Mouse (Mus musculus) myocyte (in vitro differentiated cells): ENCODE results near the gene Coq8a. TPM values are rescaled to one million over a fixed set of nuclear protein-coding genes. Genes with fewer than 3 reads are reported as not detected.

Source experiments
- H3K27me3 ChIP-seq: one replicate; pipeline ENCODE4 v1.6.1; 2011; ENCODE audit not compliant: control insufficient read depth, insufficient read depth, insufficient read length
- H3K36me3 ChIP-seq: one replicate; pipeline ENCODE4 v1.6.1; 2011; ENCODE audit not compliant: control insufficient read depth, insufficient read depth
- H3K4me2 ChIP-seq: one replicate; pipeline ENCODE4 v1.6.1; 2011; ENCODE audit warnings: low read depth, control low read depth
- H3K4me3 ChIP-seq: one replicate; pipeline ENCODE4 v1.5.1; 2011; ENCODE audit warnings: mild to moderate bottlenecking, control low read depth, moderate library complexity
- H3K79me2 ChIP-seq: one replicate; pipeline ENCODE4 v1.6.1; 2011; ENCODE audit not compliant: control insufficient read depth, insufficient read depth
- H3ac ChIP-seq: one replicate; pipeline ENCODE4 v1.6.1; 2011; ENCODE audit not compliant: control insufficient read depth, insufficient read length
- CEBPB ChIP-seq: IDR thresholded peaks from 2 replicates; pipeline ENCODE4 v1.6.1; 2011; ENCODE audit warnings: mild to moderate bottlenecking, moderate library complexity; ENCODE audit not compliant: poor library complexity, insufficient read depth, severe bottlenecking
- E2F4 ChIP-seq: IDR thresholded peaks from one replicate; pipeline ENCODE4 v1.6.1; 2011; ENCODE audit warnings: mild to moderate bottlenecking, control low read depth, moderate library complexity; ENCODE audit not compliant: insufficient read depth
- MAX ChIP-seq: IDR thresholded peaks from one replicate; pipeline ENCODE4 v1.6.1; 2011; ENCODE audit warnings: low read depth, mild to moderate bottlenecking, control low read depth
- MYOD1 ChIP-seq, 3 experiments: IDR thresholded peaks; one replicate each; pipeline ENCODE4 v1.6.1; 2011; ENCODE audit warnings: control low read depth in 2 of 3, low read depth in 2 of 3, mild to moderate bottlenecking in 2 of 3, moderate library complexity in 1 of 3; ENCODE audit not compliant: insufficient read length in 2 of 3, control insufficient read depth in 1 of 3
- MYOG ChIP-seq, 3 experiments: IDR thresholded peaks; one replicate each; pipeline ENCODE4 v1.6.1; 2011; ENCODE audit warnings: control low read depth in 2 of 3, low read depth in 2 of 3, mild to moderate bottlenecking in 2 of 3; ENCODE audit not compliant: insufficient read length in 2 of 3, control insufficient read depth in 1 of 3, insufficient read depth in 1 of 3
- POLR2A ChIP-seq: IDR thresholded peaks from one replicate; pipeline ENCODE4 v1.6.1; 2011; ENCODE audit warnings: low read depth, mild to moderate bottlenecking, control low read depth, moderate library complexity; ENCODE audit not compliant: insufficient read length
- POLR2AphosphoS2 ChIP-seq: IDR thresholded peaks from one replicate; pipeline ENCODE4 v1.6.1; 2011; ENCODE audit warnings: low read depth, control low read depth; ENCODE audit not compliant: insufficient read length
- REST ChIP-seq: IDR thresholded peaks from one replicate; pipeline ENCODE4 v1.6.1; 2011; ENCODE audit warnings: mild to moderate bottlenecking, control low read depth, moderate library complexity; ENCODE audit not compliant: insufficient read depth, insufficient read length
- SRF ChIP-seq: IDR thresholded peaks from one replicate; pipeline ENCODE4 v1.6.1; 2011; ENCODE audit warnings: low read depth; ENCODE audit not compliant: control insufficient read depth, insufficient read length
- TCF12 ChIP-seq: IDR thresholded peaks from one replicate; pipeline ENCODE4 v1.6.1; 2011; ENCODE audit warnings: mild to moderate bottlenecking, control low read depth; ENCODE audit not compliant: poor library complexity, insufficient read depth, severe bottlenecking
- TCF3 ChIP-seq: IDR thresholded peaks from one replicate; pipeline ENCODE4 v1.6.1; 2011; ENCODE audit warnings: low read depth, control low read depth; ENCODE audit not compliant: insufficient read length
- USF1 ChIP-seq: IDR thresholded peaks from one replicate; pipeline ENCODE4 v1.6.1; 2011; ENCODE audit warnings: low read depth, mild to moderate bottlenecking, control low read depth, moderate library complexity
- polyA plus RNA-seq: library from polyadenylated mRNA; unstranded; fragments of >200 nt; fragmentation: generic; extraction: Trizol; gene quantifications from one replicate; pipeline ENCODE4 v1.2.1, GENCODE M21; 2012; ENCODE audit warnings: missing spikeins

Coq8a gene
- polyA plus RNA-seq, 1 experiment = 79.8 TPM

GRCm38 (mm10) chr1:180169161-180169560 is 30.2 kb downstream of the Coq8a start:
- H3K79me2 ChIP-seq = no peaks in the 10 kb centered on the region
- TF ChIP-seq E2F4 (no peak), MYOG (IDR thresholded peaks at IDR 0.05; ENCODE audit: control insufficient read depth in 1 of 3, insufficient read depth in 1 of 3, insufficient read length in 2 of 3, low read depth in 2 of 3) (no peak), USF1 (no peak), TCF3 (no peak), POLR2AphosphoS2 (no peak), MYOD1 (IDR thresholded peaks at IDR 0.05; ENCODE audit: control insufficient read depth in 1 of 3, insufficient read length in 2 of 3, low read depth in 2 of 3) (no peak), MAX (no peak), POLR2A (no peak), REST (no peak), CEBPB (no peak), SRF (no peak), TCF12 (no peak)
- no peaks in the 10 kb centered on the region for H3K36me3 ChIP-seq
- no peak overlapping the region for H3K4me2 ChIP-seq
- no peak overlapping the region for H3ac ChIP-seq
- no peak overlapping the region for H3K4me3 ChIP-seq
- peaks cover 8% of the 10 kb centered on the region for H3K27me3 ChIP-seq

GRCm38 (mm10) chr1:180168294-180168693 is 31.1 kb downstream of the Coq8a start:
- no peak overlapping the region for H3ac ChIP-seq
- H3K79me2 ChIP-seq = no peaks in the 10 kb centered on the region
- TF ChIP-seq TCF3 (no peak), REST (no peak), USF1 (no peak), POLR2AphosphoS2 (no peak), E2F4 (no peak)
- no peak overlapping the region for H3K4me2 ChIP-seq
- H3K4me3 ChIP-seq = no peak overlapping the region
- H3K36me3 ChIP-seq = no peaks in the 10 kb centered on the region
- H3K27me3 ChIP-seq = peaks cover 4% of the 10 kb centered on the region

DNA sequence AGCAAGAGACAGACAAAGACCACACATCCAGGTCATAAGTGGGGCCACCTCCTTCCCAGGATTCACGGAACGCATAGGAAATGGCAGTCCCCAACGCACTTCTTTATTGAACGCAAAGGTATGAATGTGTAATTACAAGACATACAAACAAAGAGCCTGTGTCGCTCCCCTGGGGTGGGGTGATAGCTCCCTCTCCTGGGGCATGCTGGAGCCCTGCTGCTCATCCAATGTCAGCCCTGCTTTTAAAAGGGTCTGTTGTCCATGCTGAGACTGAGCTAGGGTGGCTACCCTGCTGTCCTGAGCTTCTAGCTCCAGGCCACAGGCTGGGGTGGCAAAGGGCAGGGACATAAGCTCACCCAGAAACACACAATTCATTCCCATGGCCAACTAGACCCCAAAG is 32.9 kb downstream of the Coq8a start:
- Histone ChIP-seq H3K4me2 (no peak overlapping the region), H3K36me3 (peaks cover 4% of the 10 kb centered on the region)

GRCm38 (mm10) chr1:180162986-180163385 is 36.4 kb downstream of the Coq8a start:
- TF ChIP-seq MYOG (IDR thresholded peaks at IDR 0.05; ENCODE audit: control insufficient read depth in 1 of 3, insufficient read depth in 1 of 3, insufficient read length in 2 of 3, low read depth in 2 of 3) = no peak
- TF ChIP-seq TCF3 = no peak
- TF ChIP-seq POLR2AphosphoS2 = peak; percentile 71
- TF ChIP-seq USF1 = no peak
- H3K27me3 ChIP-seq = no peaks in the 10 kb centered on the region
- H3K36me3 ChIP-seq = peaks cover 17% of the 10 kb centered on the region
- no peak overlapping the region for H3K4me3 ChIP-seq
- no peak overlapping the region for H3K4me2 ChIP-seq
- H3ac ChIP-seq = no peak overlapping the region
- no peaks in the 10 kb centered on the region for H3K79me2 ChIP-seq

More for the DNA sequence above, 32.9 kb downstream of the Coq8a start:
- H3K4me3 ChIP-seq = no peak overlapping the region
- H3ac ChIP-seq = no peak overlapping the region
- H3K27me3 ChIP-seq = no peaks in the 10 kb centered on the region
- no peaks in the 10 kb centered on the region for H3K79me2 ChIP-seq
- TF ChIP-seq POLR2A (no peak), CEBPB (no peak), SRF (no peak), USF1 (no peak)

GRCm38 (mm10) chr1:180161566-180162355 is 37.6 kb downstream of the Coq8a start:
- Histone ChIP-seq H3ac (no peak overlapping the region), H3K4me3 (no peak overlapping the region), H3K36me3 (peaks cover 22% of the 10 kb centered on the region), H3K79me2 (no peaks in the 10 kb centered on the region), H3K27me3 (no peaks in the 10 kb centered on the region), H3K4me2 (no peak overlapping the region)
- no peak for TF ChIP-seq MYOG (IDR thresholded peaks at IDR 0.05; ENCODE audit: control insufficient read depth in 1 of 3, insufficient read depth in 1 of 3, insufficient read length in 2 of 3, low read depth in 2 of 3)
- no peak for TF ChIP-seq CEBPB
- no peak for TF ChIP-seq TCF3
- TF ChIP-seq REST = no peak
- TF ChIP-seq MYOD1 (IDR thresholded peaks at IDR 0.05; ENCODE audit: control insufficient read depth in 1 of 3, insufficient read length in 2 of 3, low read depth in 2 of 3) = no peak
- no peak for TF ChIP-seq TCF12
- no peak for TF ChIP-seq SRF
- TF ChIP-seq POLR2A = peak; percentile 18
- peak; percentile 67 for TF ChIP-seq POLR2AphosphoS2
- TF ChIP-seq E2F4 = no peak
